Mouse (Mus musculus): Measurements from ENCODE around the gene Gmnc.

Gmnc gene

GRCm38 (mm10) chr16:26988188-26988587 lies 3.3 kb downstream of the Gmnc start:
- H3K27me3 ChIP-seq (ENCODE audit: insufficient read depth, low read length) = no peaks in the 10 kb centered on the region
- TF ChIP-seq POU5F1 (IDR thresholded peaks at IDR 0.05; ENCODE audit: borderline replicate concordance, low read length) (no peak), NANOG (IDR thresholded peaks at IDR 0.05; ENCODE audit: borderline replicate concordance, low read length) (no peak), CTCF (conservative IDR thresholded peaks at IDR 0.05; ENCODE audit: low read length) (no peak)
- H3K9me3 ChIP-seq (ENCODE audit: low read length) = no peaks in the 10 kb centered on the region
- H3K4me3 ChIP-seq (replicated peaks; ENCODE audit: low read length) = no peak overlapping the region
- H3K36me3 ChIP-seq (ENCODE audit: insufficient read depth, low read length) = no peaks in the 10 kb centered on the region
- no peaks in the 10 kb centered on the region for H3K4me1 ChIP-seq (replicated peaks; ENCODE audit: low read depth, low read length)

GRCm38 (mm10) chr16:26985796-26986195 lies 5.7 kb downstream of the Gmnc start:
- H3K36me3 ChIP-seq (ENCODE audit: insufficient read depth, low read length) = no peaks in the 10 kb centered on the region
- no peaks in the 10 kb centered on the region for H3K4me1 ChIP-seq (replicated peaks; ENCODE audit: low read depth, low read length)
- no peak overlapping the region for H3K4me3 ChIP-seq (replicated peaks; ENCODE audit: low read length)
- H3K9me3 ChIP-seq (ENCODE audit: low read length) = no peaks in the 10 kb centered on the region
- no peaks in the 10 kb centered on the region for H3K27me3 ChIP-seq (ENCODE audit: insufficient read depth, low read length)
- TF ChIP-seq POU5F1 (IDR thresholded peaks at IDR 0.05; ENCODE audit: borderline replicate concordance, low read length) (no peak), NANOG (IDR thresholded peaks at IDR 0.05; ENCODE audit: borderline replicate concordance, low read length) (no peak), CTCF (conservative IDR thresholded peaks at IDR 0.05; ENCODE audit: low read length) (peak; percentile 44)

GRCm38 (mm10) chr16:26982112-26982511 lies 9.3 kb downstream of the Gmnc start:
- H3K27me3 ChIP-seq (ENCODE audit: insufficient read depth, low read length) = no peaks in the 10 kb centered on the region
- TF ChIP-seq POU5F1 (IDR thresholded peaks at IDR 0.05; ENCODE audit: borderline replicate concordance, low read length) = no peak
- TF ChIP-seq NANOG (IDR thresholded peaks at IDR 0.05; ENCODE audit: borderline replicate concordance, low read length) = no peak
- TF ChIP-seq CTCF (conservative IDR thresholded peaks at IDR 0.05; ENCODE audit: low read length) = peak; percentile 63
- no peaks in the 10 kb centered on the region for H3K4me1 ChIP-seq (replicated peaks; ENCODE audit: low read depth, low read length)
- no peak overlapping the region for H3K4me3 ChIP-seq (replicated peaks; ENCODE audit: low read length)
- H3K36me3 ChIP-seq (ENCODE audit: insufficient read depth, low read length) = no peaks in the 10 kb centered on the region
- no peaks in the 10 kb centered on the region for H3K9me3 ChIP-seq (ENCODE audit: low read length)

- H3K27me3 ChIP-seq (ENCODE audit: insufficient read depth, low read length) = peaks cover 55% of the 10 kb centered on the region
- TF ChIP-seq CTCF (conservative IDR thresholded peaks at IDR 0.05; ENCODE audit: low read length) (no peak), NANOG (IDR thresholded peaks at IDR 0.05; ENCODE audit: borderline replicate concordance, low read length) (no peak), POU5F1 (IDR thresholded peaks at IDR 0.05; ENCODE audit: borderline replicate concordance, low read length) (no peak)
- peak overlapping the region; percentile 76 for H3K4me3 ChIP-seq (replicated peaks; ENCODE audit: low read length)
- H3K4me1 ChIP-seq (replicated peaks; ENCODE audit: low read depth, low read length) = peaks cover 17% of the 10 kb centered on the region
- no peaks in the 10 kb centered on the region for H3K9me3 ChIP-seq (ENCODE audit: low read length)
- H3K36me3 ChIP-seq (ENCODE audit: insufficient read depth, low read length) = no peaks in the 10 kb centered on the region
Observed at GRCm38 (mm10) chr16:26967967-26968366, 23.5 kb downstream of the Gmnc start.

GRCm38 (mm10) chr16:26966830-26967229 lies 24.6 kb downstream of the Gmnc start:
- Histone ChIP-seq H3K36me3 (ENCODE audit: insufficient read depth, low read length) (no peaks in the 10 kb centered on the region), H3K27me3 (ENCODE audit: insufficient read depth, low read length) (peaks cover 58% of the 10 kb centered on the region)
- TF ChIP-seq POU5F1 (IDR thresholded peaks at IDR 0.05; ENCODE audit: borderline replicate concordance, low read length) (no peak), CTCF (conservative IDR thresholded peaks at IDR 0.05; ENCODE audit: low read length) (no peak), NANOG (IDR thresholded peaks at IDR 0.05; ENCODE audit: borderline replicate concordance, low read length) (no peak)

GRCm38 (mm10) chr16:26961971-26962370 lies 29.5 kb downstream of the Gmnc start:
- no peaks in the 10 kb centered on the region for H3K36me3 ChIP-seq (ENCODE audit: insufficient read depth, low read length)
- peak; percentile 100 for TF ChIP-seq NANOG (IDR thresholded peaks at IDR 0.05; ENCODE audit: borderline replicate concordance, low read length)
- TF ChIP-seq CTCF (conservative IDR thresholded peaks at IDR 0.05; ENCODE audit: low read length) = no peak
- TF ChIP-seq POU5F1 (IDR thresholded peaks at IDR 0.05; ENCODE audit: borderline replicate concordance, low read length) = peak; percentile 96

More at GRCm38 (mm10) chr16:26966830-26967229, 24.6 kb downstream of the Gmnc start:
- H3K4me3 ChIP-seq (replicated peaks; ENCODE audit: low read length) = no peak overlapping the region
- no peaks in the 10 kb centered on the region for H3K9me3 ChIP-seq (ENCODE audit: low read length)
- H3K4me1 ChIP-seq (replicated peaks; ENCODE audit: low read depth, low read length) = peaks cover 26% of the 10 kb centered on the region

GRCm38 (mm10) chr16:26951601-26952000 lies 39.9 kb downstream of the Gmnc start:
- H3K4me1 ChIP-seq (replicated peaks; ENCODE audit: low read depth, low read length) = no peaks in the 10 kb centered on the region
- TF ChIP-seq CTCF (conservative IDR thresholded peaks at IDR 0.05; ENCODE audit: low read length) (no peak), NANOG (IDR thresholded peaks at IDR 0.05; ENCODE audit: borderline replicate concordance, low read length) (no peak), POU5F1 (IDR thresholded peaks at IDR 0.05; ENCODE audit: borderline replicate concordance, low read length) (no peak)

More at GRCm38 (mm10) chr16:26961971-26962370, 29.5 kb downstream of the Gmnc start:
- Histone ChIP-seq H3K4me3 (replicated peaks; ENCODE audit: low read length) (no peak overlapping the region), H3K4me1 (replicated peaks; ENCODE audit: low read depth, low read length) (peaks cover 32% of the 10 kb centered on the region), H3K9me3 (ENCODE audit: low read length) (no peaks in the 10 kb centered on the region), H3K27me3 (ENCODE audit: insufficient read depth, low read length) (peaks cover 49% of the 10 kb centered on the region)

GRCm38 (mm10) chr16:26950209-26950608 lies 41.2 kb downstream of the Gmnc start:
- Histone ChIP-seq H3K4me1 (replicated peaks; ENCODE audit: low read depth, low read length) (no peaks in the 10 kb centered on the region), H3K9me3 (ENCODE audit: low read length) (no peaks in the 10 kb centered on the region), H3K4me3 (replicated peaks; ENCODE audit: low read length) (no peak overlapping the region), H3K27me3 (ENCODE audit: insufficient read depth, low read length) (peaks cover 31% of the 10 kb centered on the region), H3K36me3 (ENCODE audit: insufficient read depth, low read length) (no peaks in the 10 kb centered on the region)
- 0 out of 2 replicates have a peak, but pooled peaks have one; percentile 3 for TF ChIP-seq CTCF (conservative IDR thresholded peaks at IDR 0.05; ENCODE audit: low read length)
- no peak for TF ChIP-seq NANOG (IDR thresholded peaks at IDR 0.05; ENCODE audit: borderline replicate concordance, low read length)

More at GRCm38 (mm10) chr16:26951601-26952000, 39.9 kb downstream of the Gmnc start:
- Histone ChIP-seq H3K27me3 (ENCODE audit: insufficient read depth, low read length) (peaks cover 42% of the 10 kb centered on the region), H3K36me3 (ENCODE audit: insufficient read depth, low read length) (no peaks in the 10 kb centered on the region), H3K9me3 (ENCODE audit: low read length) (no peaks in the 10 kb centered on the region), H3K4me3 (replicated peaks; ENCODE audit: low read length) (no peak overlapping the region)

- no peaks in the 10 kb centered on the region for H3K27me3 ChIP-seq (ENCODE audit: insufficient read depth, low read length)
- H3K4me1 ChIP-seq (replicated peaks; ENCODE audit: low read depth, low read length) = no peaks in the 10 kb centered on the region
- no peaks in the 10 kb centered on the region for H3K9me3 ChIP-seq (ENCODE audit: low read length)
- TF ChIP-seq POU5F1 (IDR thresholded peaks at IDR 0.05; ENCODE audit: borderline replicate concordance, low read length) (no peak), CTCF (conservative IDR thresholded peaks at IDR 0.05; ENCODE audit: low read length) (0 out of 2 replicates have a peak, but pooled peaks have one; percentile 9), NANOG (IDR thresholded peaks at IDR 0.05; ENCODE audit: borderline replicate concordance, low read length) (no peak)
- H3K36me3 ChIP-seq (ENCODE audit: insufficient read depth, low read length) = no peaks in the 10 kb centered on the region
- no peak overlapping the region for H3K4me3 ChIP-seq (replicated peaks; ENCODE audit: low read length)
Observed at GRCm38 (mm10) chr16:26903968-26904367, 87.5 kb downstream of the Gmnc start.
